Mouse (Mus musculus) embryonic facial prominence, embryonic 15.5 days (tissue): Measurements from ENCODE around the gene Anxa8. TPM values are rescaled to one million over a fixed set of nuclear protein-coding genes. Genes with fewer than 3 reads are reported as not detected.

ENCODE experiments used
- ATAC-seq: fragments of 200-750 bp; cut with Nextera tagmentation; 2 replicates; pipeline ENCODE4 v1.8.0; 2017; ENCODE audit warnings: low read depth, moderate TSS enrichment; ENCODE audit not compliant: insufficient number of reproducible peaks, low FRiP score, low TSS enrichment
- H3K27ac ChIP-seq: fragments of 300-500 bp; sonication (generic); replicated peaks from 2 replicates; pipeline ENCODE4 v1.5.1; 2015; ENCODE audit warnings: mild to moderate bottlenecking, inconsistent platforms
- H3K27me3 ChIP-seq: fragments of 300-500 bp; sonication (generic); 2 replicates; pipeline ENCODE4 v1.6.1; 2015; ENCODE audit warnings: inconsistent platforms
- H3K36me3 ChIP-seq: fragments of 300-500 bp; sonication (generic); 2 replicates; pipeline ENCODE4 v1.6.1; 2015; ENCODE audit warnings: mild to moderate bottlenecking, inconsistent platforms
- H3K4me1 ChIP-seq: fragments of 300-500 bp; sonication (generic); 2 replicates; pipeline ENCODE4 v1.6.1; 2015; ENCODE audit warnings: inconsistent platforms
- H3K4me2 ChIP-seq: fragments of 300-500 bp; sonication (generic); replicated peaks from 2 replicates; pipeline ENCODE4 v1.6.1; 2015; ENCODE audit warnings: mild to moderate bottlenecking, inconsistent platforms
- H3K4me3 ChIP-seq: fragments of 300-500 bp; sonication (generic); replicated peaks from 2 replicates; pipeline ENCODE4 v1.5.1; 2015; ENCODE audit warnings: mild to moderate bottlenecking, inconsistent platforms
- H3K9ac ChIP-seq: fragments of 300-500 bp; sonication (generic); 2 replicates; pipeline ENCODE4 v1.6.1; 2015; ENCODE audit warnings: inconsistent platforms
- H3K9me3 ChIP-seq: fragments of 300-500 bp; sonication (generic); replicated peaks from 2 replicates; pipeline ENCODE4 v1.6.1; 2016; ENCODE audit warnings: inconsistent platforms
- WGBS: fragments of 180-500 bp; shearing (Covaris S2); methylation state at CpG from one replicate; pipeline ENCODE4 v1.1.7; 2015; 5-methylcytosine and 5-hydroxymethylcytosine counted together
- polyA plus RNA-seq: library from polyadenylated mRNA; unstranded; fragments of >200 nt; fragmentation: Nextera tagmentation; extraction: Ambion mirVana; gene quantifications from 2 replicates; pipeline ENCODE4 v1.2.1, GENCODE M21; 2015

Gene Anxa8
- polyA plus RNA-seq, 1 experiment from 2014 or later = 86.4 TPM

GRCm38 (mm10) chr14:34119046-34119723 lies 33.4 kb downstream of the Anxa8 start:
- Histone ChIP-seq H3K4me1 (no peaks in the 10 kb centered on the region), H3K4me3 (no peak overlapping the region), H3K27me3 (no peaks in the 10 kb centered on the region), H3K9ac (no peak overlapping the region), H3K9me3 (no peaks in the 10 kb centered on the region), H3K36me3 (no peaks in the 10 kb centered on the region), H3K4me2 (no peak overlapping the region), H3K27ac (no peak overlapping the region)
- ATAC-seq = no peak
- WGBS = 75% methylated on average over 7 of the region's 7 CpGs

- H3K27me3 ChIP-seq = no peaks in the 10 kb centered on the region
- H3K4me1 ChIP-seq = no peaks in the 10 kb centered on the region
- ATAC-seq = no peak
- H3K9me3 ChIP-seq = no peaks in the 10 kb centered on the region
- no peak overlapping the region for H3K9ac ChIP-seq
- no peak overlapping the region for H3K27ac ChIP-seq
- H3K36me3 ChIP-seq = no peaks in the 10 kb centered on the region
- H3K4me3 ChIP-seq = no peak overlapping the region
- 81% methylated on average over 12 of the region's 12 CpGs for WGBS
- no peak overlapping the region for H3K4me2 ChIP-seq
Measured at GRCm38 (mm10) chr14:34120016-34120910, 34.5 kb downstream of the Anxa8 start.

- no peaks in the 10 kb centered on the region for H3K36me3 ChIP-seq
- no peaks in the 10 kb centered on the region for H3K4me1 ChIP-seq
- 90% methylated on average over 3 of the region's 3 CpGs for WGBS
- no peak overlapping the region for H3K9ac ChIP-seq
- H3K4me3 ChIP-seq = no peak overlapping the region
- no peak for ATAC-seq
- no peak overlapping the region for H3K4me2 ChIP-seq
- H3K27me3 ChIP-seq = no peaks in the 10 kb centered on the region
- H3K27ac ChIP-seq = no peak overlapping the region
- H3K9me3 ChIP-seq = no peaks in the 10 kb centered on the region
Measured at GRCm38 (mm10) chr14:34120923-34121351, 35.2 kb downstream of the Anxa8 start.

- Histone ChIP-seq H3K9me3 (no peaks in the 10 kb centered on the region), H3K4me2 (no peak overlapping the region), H3K9ac (no peak overlapping the region), H3K4me1 (no peaks in the 10 kb centered on the region), H3K4me3 (no peak overlapping the region), H3K27ac (no peak overlapping the region), H3K36me3 (no peaks in the 10 kb centered on the region), H3K27me3 (no peaks in the 10 kb centered on the region)
- ATAC-seq = no peak
- WGBS = 90% methylated on average over 4 of the region's 4 CpGs
Measured at GRCm38 (mm10) chr14:34121691-34122090, 35.9 kb downstream of the Anxa8 start.

- no peak overlapping the region for H3K4me3 ChIP-seq
- H3K27me3 ChIP-seq = no peaks in the 10 kb centered on the region
- 53% methylated on average over 6 of the region's 6 CpGs for WGBS
- H3K4me1 ChIP-seq = no peaks in the 10 kb centered on the region
- no peaks in the 10 kb centered on the region for H3K9me3 ChIP-seq
- H3K27ac ChIP-seq = no peak overlapping the region
- no peaks in the 10 kb centered on the region for H3K36me3 ChIP-seq
- no peak overlapping the region for H3K9ac ChIP-seq
- H3K4me2 ChIP-seq = no peak overlapping the region
- ATAC-seq = no peak
Measured at GRCm38 (mm10) chr14:34131216-34131615, 45.4 kb downstream of the Anxa8 start.

- Histone ChIP-seq H3K27me3 (no peaks in the 10 kb centered on the region), H3K27ac (no peak overlapping the region), H3K4me2 (no peak overlapping the region), H3K4me3 (no peak overlapping the region), H3K9me3 (no peaks in the 10 kb centered on the region), H3K9ac (no peak overlapping the region), H3K4me1 (no peaks in the 10 kb centered on the region), H3K36me3 (no peaks in the 10 kb centered on the region)
- ATAC-seq = no peak
Measured at GRCm38 (mm10) chr14:34135391-34135790, 49.6 kb downstream of the Anxa8 start.

- Histone ChIP-seq H3K9me3 (no peaks in the 10 kb centered on the region), H3K27me3 (no peaks in the 10 kb centered on the region), H3K9ac (no peak overlapping the region), H3K27ac (no peak overlapping the region), H3K4me2 (no peak overlapping the region), H3K36me3 (no peaks in the 10 kb centered on the region), H3K4me3 (no peak overlapping the region), H3K4me1 (no peaks in the 10 kb centered on the region)
- no peak for ATAC-seq
- WGBS = 78% methylated on average over 15 of the region's 15 CpGs
Measured at GRCm38 (mm10) chr14:34139671-34140664, 54.2 kb downstream of the Anxa8 start.

- ATAC-seq = no peak
- Histone ChIP-seq H3K4me3 (no peak overlapping the region), H3K9me3 (no peaks in the 10 kb centered on the region), H3K36me3 (no peaks in the 10 kb centered on the region), H3K4me2 (no peak overlapping the region), H3K27me3 (no peaks in the 10 kb centered on the region), H3K4me1 (no peaks in the 10 kb centered on the region), H3K9ac (no peak overlapping the region), H3K27ac (no peak overlapping the region)
- WGBS = 75% methylated on average over 1 of the region's 1 CpGs
Measured at GRCm38 (mm10) chr14:34142316-34142715, 56.5 kb downstream of the Anxa8 start.

GRCm38 (mm10) chr14:34142915-34143314 lies 57.1 kb downstream of the Anxa8 start:
- ATAC-seq = no peak
- no peak overlapping the region for H3K4me2 ChIP-seq
- no peak overlapping the region for H3K4me3 ChIP-seq
- H3K4me1 ChIP-seq = no peaks in the 10 kb centered on the region
- no peaks in the 10 kb centered on the region for H3K27me3 ChIP-seq
- no peaks in the 10 kb centered on the region for H3K9me3 ChIP-seq
- WGBS = 94% methylated on average over 10 of the region's 10 CpGs
- H3K9ac ChIP-seq = no peak overlapping the region
- no peak overlapping the region for H3K27ac ChIP-seq
- no peaks in the 10 kb centered on the region for H3K36me3 ChIP-seq
